Mouse (Mus musculus) cerebellum, adult 8-10 months (tissue): Measurements from ENCODE around the gene Os9.
A peak's percentile ranks its signal among the peaks of the same experiment; 100 is the strongest.

Experiments used
- DNase-seq: peaks from one replicate; pipeline ENCODE4 v3.0.0; 2022

The Os9 gene

DNA sequence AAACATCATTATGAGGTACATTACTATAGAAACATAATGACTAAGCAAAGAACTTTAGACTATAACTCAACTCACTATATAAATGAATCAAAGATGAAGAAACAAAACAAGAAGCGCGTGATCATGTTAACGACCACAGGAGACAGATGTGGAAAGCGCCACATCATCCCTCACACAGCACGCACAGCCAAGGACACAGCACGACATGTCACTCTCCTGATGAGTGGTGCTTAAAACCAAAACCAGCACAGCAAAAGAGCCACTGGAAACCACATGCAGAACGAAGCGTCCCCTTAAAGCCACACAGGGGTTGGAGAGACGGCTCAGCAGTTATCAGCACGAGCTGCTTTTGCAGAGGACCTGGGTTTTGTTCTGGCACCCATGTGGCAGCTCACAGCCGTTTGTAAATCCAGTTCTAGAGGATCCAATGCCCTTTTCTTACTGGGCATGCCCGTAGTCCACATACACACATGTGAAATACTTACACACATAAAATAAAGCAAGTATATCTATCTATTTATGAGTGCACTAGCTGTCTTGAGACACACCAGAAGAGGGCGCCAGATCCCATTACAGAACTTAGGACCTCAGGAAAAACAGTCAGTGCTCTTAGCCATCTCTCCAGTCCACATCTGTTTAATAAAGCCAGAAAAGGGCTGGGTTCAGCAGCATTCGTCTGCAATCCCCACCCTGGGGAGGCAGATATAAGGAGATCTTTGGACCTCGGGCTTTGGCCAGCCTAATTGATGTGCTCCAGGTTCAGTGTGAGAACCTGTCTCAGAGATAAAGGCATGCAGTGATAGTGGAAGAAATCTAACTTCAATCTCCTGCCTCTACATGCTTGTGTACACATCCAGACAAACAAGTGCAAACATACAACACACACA is 9.7 kb downstream of the Os9 start:
- no peak for DNase-seq

DNA sequence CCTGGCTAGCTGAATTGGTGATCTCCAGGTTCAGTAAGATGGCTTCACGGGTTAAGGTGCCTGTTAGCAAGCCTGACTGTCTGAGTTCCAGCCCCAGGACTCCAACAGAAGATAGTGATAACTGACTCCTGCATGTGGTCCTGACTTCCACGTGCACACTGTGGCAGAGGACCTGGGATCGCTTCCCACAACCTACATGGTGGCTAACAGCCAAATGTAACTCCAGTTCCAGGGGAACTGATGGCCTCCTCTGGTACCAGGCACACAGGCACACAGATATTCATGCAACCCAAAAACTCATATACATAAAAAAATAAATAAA is 12.7 kb downstream of the Os9 start:
- no peak for DNase-seq

- DNase-seq, result no peak
Observed at GRCm38 (mm10) chr10:127107563-127108261, 13.2 kb downstream of the Os9 start.

DNA sequence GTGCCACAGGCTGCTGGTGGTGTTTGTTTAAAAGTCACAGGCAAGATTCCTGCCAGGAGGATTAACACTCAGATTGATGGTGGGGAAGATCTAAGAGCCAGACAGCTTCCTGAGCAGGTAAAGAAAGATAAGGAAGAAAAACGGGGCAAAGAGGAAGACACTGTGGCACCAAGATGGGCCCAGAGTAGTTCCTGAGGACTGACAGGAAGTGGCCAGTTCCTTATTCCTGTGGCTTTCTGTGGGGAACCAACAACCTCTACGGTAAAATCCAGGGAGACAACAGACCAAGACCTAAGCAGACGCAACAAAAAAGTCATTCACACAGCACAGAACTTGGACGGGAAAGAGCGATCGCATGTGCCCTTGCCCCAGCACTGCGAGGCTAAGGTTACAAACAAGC is 17.3 kb downstream of the Os9 start:
- DNase-seq, result no peak

DNA sequence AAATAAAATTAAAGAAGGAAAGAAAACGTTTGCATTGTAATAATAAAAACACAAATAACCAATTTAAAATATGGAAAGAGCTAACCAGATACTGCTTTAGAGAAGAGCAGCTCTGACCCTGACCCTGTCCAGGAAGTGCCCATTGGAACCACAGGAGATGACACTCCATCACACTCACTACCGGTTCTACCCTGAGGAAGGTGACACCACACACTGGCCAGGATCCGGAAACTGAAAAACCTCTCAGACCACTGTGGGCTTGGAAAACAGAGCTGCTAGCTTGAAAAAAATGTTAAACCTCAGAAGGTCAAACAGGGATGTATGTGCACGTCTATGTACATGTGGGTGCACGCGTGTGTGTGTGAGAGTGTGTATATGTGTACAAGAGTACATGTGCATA is 19.8 kb downstream of the Os9 start:
- DNase-seq, result no peak

GRCm38 (mm10) chr10:127100414-127100813 is 20.5 kb downstream of the Os9 start:
- no peak for DNase-seq

DNA sequence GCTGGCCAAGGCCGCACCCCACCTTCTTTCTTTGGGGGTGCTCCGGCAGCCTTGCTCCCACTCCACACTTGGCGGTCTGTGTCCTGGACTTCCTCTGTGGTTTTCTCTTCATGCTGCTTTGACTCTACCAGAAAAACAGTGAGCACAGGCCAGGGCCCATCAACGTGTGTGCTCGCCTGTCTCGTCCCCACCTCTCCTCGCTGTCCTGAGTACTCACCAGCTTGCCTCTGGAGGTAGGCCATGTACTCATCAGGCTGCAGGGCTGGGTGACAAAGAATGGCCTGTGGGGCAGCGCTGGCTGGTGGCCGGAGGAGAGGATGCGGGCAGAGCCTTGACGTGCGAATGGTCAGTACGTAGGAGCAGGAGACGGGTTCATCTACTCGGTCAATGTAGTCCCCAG is 21.1 kb downstream of the Os9 start:
- no peak for DNase-seq

GRCm38 (mm10) chr10:127099191-127099590 is 21.7 kb downstream of the Os9 start:
- DNase-seq, result no peak

DNA sequence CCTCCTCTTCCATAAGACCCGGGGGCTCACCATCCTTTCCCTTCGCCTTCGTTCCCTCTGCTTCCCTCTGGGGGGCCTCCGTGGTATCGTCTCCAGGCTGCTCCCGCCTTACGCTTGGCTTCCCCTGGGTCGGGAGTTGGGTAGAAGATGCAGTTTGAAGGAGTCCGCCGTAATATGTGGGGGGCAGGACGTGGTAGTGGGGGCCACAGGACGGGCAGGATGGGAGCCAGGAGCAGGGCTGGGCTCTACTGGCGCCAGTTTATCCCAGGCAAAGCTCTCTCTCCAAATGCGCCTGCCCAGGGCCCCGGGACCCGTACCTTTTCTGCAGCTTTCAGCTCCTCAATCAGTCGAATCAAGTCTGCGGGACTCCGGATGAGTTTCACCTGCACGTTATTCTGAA is 22.4 kb downstream of the Os9 start:
- no peak for DNase-seq

- peak; percentile 50 for DNase-seq
Observed at GRCm38 (mm10) chr10:127094382-127094802, 26.5 kb downstream of the Os9 start.

- DNase-seq, result no peak
Observed at GRCm38 (mm10) chr10:127092742-127093141, 28.2 kb downstream of the Os9 start.

DNA sequence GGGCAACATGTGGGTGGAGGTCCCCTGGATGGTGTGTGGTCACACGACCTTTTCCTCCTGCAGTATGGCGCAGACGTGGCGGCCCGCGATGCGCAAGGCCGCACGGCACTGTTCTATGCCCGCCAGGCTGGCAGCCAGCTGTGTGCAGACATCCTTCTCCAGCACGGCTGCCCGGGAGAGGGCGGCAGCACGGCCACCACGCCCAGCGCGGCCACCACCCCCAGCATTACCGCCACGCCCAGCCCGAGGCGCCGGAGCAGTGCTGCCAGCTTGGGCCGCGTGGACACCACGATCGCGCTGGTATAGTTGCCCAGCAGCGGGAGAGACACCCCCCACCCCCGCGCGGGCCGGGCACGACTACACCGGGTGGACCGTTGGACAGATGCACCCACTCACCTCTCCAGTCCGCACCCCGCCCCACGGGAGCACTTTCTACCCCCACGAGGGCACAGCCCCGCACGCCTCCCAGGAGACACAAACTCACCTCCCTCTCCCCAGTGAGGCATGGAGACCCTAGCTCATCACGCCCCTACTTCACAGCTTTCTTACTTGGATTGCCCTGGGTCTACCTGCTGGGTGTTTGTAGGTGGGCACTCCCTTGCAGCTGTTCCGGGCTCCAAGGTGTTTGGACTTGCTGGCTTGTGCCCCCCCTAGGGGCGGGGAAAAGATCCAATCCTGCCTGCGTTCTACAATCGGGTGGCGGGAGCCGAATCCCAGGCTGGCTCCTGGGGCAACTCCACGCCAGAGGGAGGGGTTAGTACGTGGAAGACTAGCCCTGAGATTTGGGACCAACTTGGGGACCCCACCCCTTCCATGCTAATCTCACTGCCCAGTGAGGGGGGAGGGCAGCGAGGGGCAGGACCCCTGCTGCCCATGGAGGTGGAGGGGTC is 29.2 kb downstream of the Os9 start:
- peak; percentile 38 for DNase-seq

DNA sequence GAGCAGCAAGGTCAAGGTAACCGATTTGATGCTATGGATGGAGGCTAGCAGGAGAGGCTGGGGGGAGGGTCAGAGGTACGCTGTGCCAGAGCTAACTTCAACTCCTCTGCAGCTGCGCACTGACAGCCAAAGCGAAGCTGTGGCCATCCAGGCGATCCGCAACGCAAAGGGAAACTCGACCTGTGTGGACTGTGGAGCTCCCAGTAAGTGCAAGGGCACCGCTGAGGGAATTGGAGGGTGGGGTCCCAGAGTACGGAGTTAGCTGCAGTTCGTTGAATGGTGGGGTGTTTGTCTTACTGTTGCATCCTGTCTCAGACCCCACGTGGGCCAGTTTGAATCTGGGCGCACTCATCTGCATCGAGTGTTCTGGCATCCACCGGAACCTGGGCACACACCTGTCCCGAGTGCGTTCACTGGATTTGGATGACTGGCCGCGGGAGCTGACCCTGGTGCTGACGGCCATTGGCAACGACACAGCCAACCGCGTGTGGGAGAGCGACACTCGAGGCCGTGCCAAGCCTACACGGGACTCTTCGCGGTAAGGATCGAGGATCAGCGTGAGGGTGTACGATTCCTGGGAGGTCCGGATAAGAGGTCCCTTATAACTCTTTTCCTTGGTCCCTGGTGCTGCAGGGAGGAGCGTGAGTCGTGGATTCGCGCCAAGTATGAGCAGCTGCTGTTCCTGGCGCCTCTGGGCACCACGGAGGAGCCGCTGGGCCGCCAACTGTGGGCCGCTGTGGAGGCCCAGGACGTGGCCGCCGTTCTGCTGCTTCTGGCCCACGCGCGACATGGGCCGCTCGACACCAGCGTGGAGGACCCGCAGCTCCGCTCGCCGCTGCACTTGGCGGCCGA is 30.1 kb downstream of the Os9 start:
- DNase-seq, result peak; percentile 29

DNA sequence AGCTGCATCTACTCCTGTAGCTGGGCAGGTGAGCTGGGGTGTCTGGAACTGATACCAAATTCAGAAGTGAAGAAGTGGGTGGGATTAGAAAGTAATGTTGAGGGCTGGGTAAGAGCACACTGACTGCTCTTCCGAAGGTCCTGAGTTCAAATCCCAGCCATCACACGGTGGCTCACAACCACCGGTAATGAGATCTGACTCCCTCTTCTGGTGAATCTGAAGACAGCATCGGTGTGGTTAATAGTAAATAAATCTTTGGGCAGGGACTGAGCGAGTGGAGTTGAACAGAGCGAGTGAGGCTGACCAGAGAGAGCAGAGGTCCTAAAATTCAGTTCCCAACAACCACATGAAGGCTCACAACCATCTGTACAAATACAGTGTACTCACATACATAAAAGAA is 35.3 kb downstream of the Os9 start:
- DNase-seq, result no peak

DNA sequence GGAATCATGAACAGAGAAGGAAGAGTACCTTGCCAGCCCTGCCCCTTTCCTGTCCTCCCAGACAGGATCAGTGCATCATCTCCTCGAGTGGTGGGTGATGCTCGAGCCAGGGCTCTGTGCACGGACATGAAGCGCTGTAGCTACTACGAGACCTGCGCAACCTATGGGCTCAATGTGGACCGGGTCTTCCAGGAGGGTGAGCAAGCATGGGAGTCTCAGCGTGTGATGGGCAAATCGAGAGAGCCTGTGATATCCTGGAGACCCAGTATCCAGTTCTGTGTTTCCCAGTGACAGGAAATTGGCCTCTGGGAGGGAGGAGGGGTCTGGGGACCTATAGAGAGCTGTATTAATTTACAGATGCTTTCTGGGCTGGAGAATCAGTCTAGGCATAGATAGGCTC is 35.9 kb downstream of the Os9 start:
- DNase-seq, result no peak

DNA sequence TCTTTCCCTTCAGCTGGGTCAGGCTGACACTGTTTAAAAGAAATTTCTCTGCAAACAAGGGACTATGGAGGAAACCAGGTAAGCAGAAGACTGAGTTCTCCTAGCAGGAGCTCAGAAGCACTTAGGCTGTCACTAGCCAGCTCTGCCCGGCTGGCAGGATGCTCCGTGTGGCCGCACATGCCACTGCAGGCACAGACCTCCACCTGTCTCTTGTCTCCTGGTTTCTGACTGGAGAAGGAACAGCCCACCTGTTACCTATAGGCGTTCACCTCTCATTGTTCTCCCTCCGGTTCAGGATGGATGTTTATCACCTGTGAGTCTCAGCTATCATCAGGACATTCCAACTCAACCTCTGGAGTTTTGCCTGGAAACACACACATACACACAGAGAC is 37.0 kb downstream of the Os9 start:
- no peak for DNase-seq

DNA sequence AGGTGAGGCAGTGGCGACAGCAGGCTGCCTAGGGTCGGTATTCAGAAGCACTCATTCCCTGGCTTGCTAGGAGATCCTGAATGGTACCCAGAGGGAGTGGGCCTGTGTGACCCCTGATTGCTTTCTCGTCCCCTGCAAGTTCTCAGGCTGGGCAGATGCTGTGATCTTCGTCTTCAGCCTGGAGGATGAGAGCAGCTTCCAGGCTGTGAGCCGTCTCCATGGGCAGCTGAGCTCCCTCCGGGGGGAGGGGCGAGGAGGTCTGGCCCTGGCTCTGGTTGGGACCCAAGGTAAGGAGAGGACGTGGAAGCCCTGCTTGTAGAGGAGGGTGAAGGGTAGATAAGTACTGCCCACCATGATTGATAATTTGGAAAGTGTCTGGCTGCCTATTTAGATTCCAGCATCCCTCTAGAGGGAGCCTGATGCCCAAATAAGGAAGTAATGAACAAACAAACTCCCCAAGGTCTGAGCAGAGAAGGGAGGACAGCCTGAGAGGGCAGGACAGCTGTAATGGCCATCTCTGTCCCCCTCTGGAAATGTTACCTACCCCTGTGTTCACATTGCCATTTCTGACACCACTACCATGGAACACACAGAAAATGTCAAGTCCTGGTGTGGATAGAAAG is 37.5 kb downstream of the Os9 start:
- DNase-seq, result no peak

DNA sequence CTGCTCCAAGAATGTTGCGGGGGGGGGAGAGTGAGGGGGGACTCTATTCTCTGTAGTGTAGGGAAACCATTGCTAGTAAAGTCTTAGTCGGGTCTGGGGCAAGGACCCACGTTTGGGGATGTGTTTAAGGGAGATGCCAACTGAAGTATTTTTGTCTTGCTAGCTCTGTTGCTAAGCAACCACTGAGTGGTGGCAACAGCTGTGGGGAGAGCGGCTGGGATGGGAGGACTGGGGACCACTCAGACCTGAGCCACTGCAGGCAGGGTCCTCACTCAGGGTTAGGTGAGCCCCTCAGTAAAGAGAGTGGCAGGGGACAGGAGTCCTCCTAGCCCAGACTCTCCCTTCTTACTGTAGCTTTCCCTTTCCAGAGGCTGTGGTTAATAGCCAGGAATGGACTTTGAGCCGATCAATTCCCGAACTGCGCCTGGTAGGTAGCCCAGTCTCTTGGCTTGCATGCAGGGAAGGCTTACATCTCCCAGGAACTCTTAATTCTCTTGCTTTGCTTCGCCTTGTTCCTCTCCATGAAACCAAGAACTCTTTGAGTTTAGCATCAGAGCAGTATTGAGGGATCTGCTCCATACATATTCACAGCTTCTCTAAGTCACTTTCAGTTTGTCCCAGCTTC is 38.8 kb downstream of the Os9 start:
- no peak for DNase-seq

DNA sequence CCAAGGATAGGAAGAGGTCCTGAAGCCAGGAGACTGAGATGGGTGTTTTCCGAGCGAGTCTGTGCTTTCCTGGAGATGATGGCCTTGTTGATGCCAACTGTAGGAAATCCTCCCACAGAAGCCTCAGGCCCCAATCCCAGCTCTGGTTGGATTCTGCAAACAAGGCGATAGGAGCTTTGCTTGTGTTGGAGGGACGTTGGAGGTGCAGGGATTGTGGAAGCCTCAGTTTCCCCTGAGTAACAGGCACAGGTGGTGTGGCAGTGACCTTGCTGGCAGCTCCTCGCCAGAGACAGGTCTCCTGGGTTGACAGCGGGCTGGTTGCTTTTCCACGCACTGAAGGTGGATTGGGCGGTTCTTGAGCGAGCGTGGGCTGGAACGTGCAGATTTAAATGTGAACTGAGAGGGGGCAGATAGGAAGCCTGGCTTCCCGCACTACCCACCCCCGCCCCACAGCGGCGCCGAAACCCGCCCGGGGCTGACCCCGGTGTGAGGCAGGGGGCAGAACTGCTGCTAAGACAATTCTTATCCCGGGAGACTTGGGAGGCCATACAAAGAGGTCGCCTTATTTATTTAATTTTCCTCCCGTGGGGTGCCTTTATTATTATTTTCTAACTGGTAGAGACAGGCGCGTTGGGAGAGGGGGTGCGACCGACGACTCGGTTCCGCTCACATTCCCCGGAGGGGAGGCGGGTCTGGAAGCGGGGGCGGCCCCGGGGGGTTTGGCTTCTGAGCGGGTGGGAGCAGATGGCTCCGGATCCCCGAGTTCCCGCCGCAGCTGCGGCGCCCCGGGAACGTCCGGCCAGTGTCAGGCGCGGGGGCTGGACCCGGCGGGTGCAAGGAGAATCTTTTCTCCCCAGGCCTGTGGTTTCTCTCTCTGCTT is 39.8 kb downstream of the Os9 start:
- DNase-seq, result peak; percentile 72

DNA sequence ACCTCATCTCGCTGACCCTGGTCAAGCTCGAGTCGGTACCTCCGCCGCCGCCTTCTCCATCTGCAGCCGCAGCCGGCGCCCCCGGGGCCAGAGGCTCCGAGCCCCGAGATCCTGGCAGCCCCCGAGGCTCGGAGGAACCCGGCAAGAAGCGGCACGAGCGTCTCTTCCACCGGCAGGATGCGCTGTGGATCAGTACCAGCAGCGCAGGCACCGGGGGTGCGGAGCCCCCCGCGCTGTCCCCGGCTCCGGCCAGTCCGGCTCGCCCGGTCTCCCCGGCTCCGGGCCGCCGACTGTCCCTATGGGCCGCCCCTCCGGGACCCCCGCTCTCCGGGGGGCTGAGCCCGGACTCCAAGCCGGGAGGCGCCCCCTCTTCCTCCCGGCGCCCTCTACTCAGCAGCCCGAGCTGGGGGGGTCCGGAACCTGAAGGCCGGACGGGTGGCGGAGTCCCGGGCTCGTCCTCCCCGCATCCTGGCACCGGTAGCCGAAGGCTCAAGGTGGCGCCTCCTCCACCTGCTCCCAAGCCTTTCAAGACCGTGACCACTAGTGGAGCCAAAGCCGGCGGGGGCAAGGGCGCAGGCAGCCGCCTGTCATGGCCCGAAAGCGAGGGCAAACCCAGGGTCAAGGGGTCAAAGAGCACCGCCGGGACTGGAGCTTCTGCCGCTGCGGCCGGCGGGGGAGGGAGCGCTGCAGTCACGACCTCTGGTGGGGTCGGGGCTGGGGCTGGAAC is 41.1 kb downstream of the Os9 start:
- peak; percentile 67 for DNase-seq
